Mouse (Mus musculus): ENCODE data around the gene Srp72.

DNA sequence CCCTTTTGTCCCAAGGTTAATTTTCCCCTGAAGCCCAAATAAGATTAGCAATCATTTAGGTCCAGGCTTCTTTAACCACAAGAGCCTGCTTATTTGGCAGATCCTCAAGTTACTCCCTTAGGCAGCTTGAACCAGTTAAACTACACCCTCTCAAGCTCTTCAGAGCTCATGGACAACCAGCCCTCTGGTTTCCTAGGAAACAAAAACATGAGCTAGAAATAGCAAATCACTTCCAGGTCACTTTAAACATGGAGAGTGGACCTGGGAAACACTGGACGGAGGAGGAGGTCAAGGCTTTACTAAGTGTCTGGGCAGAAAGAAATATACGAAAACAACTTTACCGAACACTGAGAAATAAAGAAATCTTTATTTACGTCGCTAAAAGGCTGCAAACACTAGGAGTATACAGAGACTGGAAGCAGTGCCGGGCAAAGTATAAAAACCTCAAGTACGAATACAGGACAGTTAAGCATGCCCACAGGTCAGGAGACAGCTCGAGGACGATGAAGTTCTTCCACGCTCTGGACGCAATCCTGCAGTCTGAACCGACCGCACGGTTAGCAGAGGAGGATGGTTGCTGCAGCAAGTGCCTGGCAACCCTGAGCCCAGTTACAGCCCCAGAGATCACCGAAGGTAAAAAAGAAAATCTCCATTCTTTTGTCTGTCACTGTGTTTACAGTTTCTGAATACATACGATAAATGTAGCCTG lies 46.2 kb upstream of the Srp72 start:
- no peak for TF ChIP-seq CTCF (conservative IDR thresholded peaks at IDR 0.05; ENCODE audit: insufficient read depth, insufficient read length, low read depth, low read length)
- TF ChIP-seq POLR2A (IDR thresholded peaks at IDR 0.05; ENCODE audit: low read depth, low read length), result no peak

All from kidney, adult 2 months (tissue).